Mouse (Mus musculus) CH12.LX (cell line): ENCODE results near the gene BC067074. TPM values are rescaled to one million over a fixed set of nuclear protein-coding genes. Genes with fewer than 3 reads are reported as not detected.
"Not testable (repeated sequence)": the region's sequence is repeated elsewhere in the genome, so short reads cannot be mapped to it uniquely, and the experiment has no call there.

Experiments used
- DNase-seq: peaks from one replicate; pipeline ENCODE4 v3.0.0-alpha.2; 2013; ENCODE audit errors: extremely low read depth
- H3K27ac ChIP-seq: 2 replicates; pipeline ENCODE4 v1.5.1; 2012; ENCODE audit warnings: low read depth, mild to moderate bottlenecking, control low read depth, moderate library complexity; ENCODE audit not compliant: insufficient read depth
- H3K27me3 ChIP-seq: replicated peaks from 2 replicates; pipeline ENCODE3; 2012; ENCODE audit warnings: inconsistent platforms
- H3K36me3 ChIP-seq, 2 experiments: replicated peaks in 1 of 2; 2 replicates each; pipeline versions ENCODE3 to v1.6.1; 2012; ENCODE audit warnings: inconsistent platforms in 1 of 2, low read length in 1 of 2, mild to moderate bottlenecking in 1 of 2, mixed read lengths in 1 of 2, moderate library complexity in 1 of 2; ENCODE audit not compliant: control insufficient read depth in 1 of 2, insufficient read depth in 1 of 2
- H3K4me1 ChIP-seq, 2 experiments: 2 replicates each; pipeline ENCODE4 v1.6.1; 2012; ENCODE audit warnings: inconsistent platforms in 1 of 2, moderate library complexity in 1 of 2; ENCODE audit not compliant: insufficient read depth in 2 of 2, control insufficient read depth in 1 of 2
- H3K4me2 ChIP-seq: 2 replicates; pipeline ENCODE4 v1.6.1; 2012; ENCODE audit warnings: low read depth, mild to moderate bottlenecking, control low read depth; ENCODE audit not compliant: poor library complexity, insufficient read depth, severe bottlenecking
- H3K4me3 ChIP-seq, 3 experiments: fragments of 150-350 bp in 1 of 3; sonication (generic) in 1 of 3; replicated peaks in 1 of 3; 2 replicates each; pipeline versions ENCODE3 to v1.5.1; 2011 to 2012; ENCODE audit warnings: low read depth in 2 of 3, low read length in 2 of 3, mild to moderate bottlenecking in 2 of 3, moderate library complexity in 2 of 3, control low read depth in 1 of 3, improper control_type of control experiment in 1 of 3, inconsistent platforms in 1 of 3, mixed read lengths in 1 of 3; ENCODE audit not compliant: poor library complexity in 1 of 3
- H3K79me2 ChIP-seq: replicated peaks from 2 replicates; pipeline ENCODE4 v1.6.1; 2012; ENCODE audit warnings: mild to moderate bottlenecking, moderate library complexity; ENCODE audit not compliant: control insufficient read depth, poor library complexity, insufficient read depth, severe bottlenecking; ENCODE audit errors: extremely low read depth
- H3K9ac ChIP-seq: 2 replicates; pipeline ENCODE4 v1.6.1; 2012; ENCODE audit warnings: low read depth, mild to moderate bottlenecking, control low read depth, moderate library complexity; ENCODE audit not compliant: insufficient read depth
- H3K9me3 ChIP-seq: replicated peaks from 2 replicates; pipeline ENCODE3; 2012; ENCODE audit warnings: low read length, inconsistent platforms, mixed read lengths
- BHLHE40 ChIP-seq: IDR thresholded peaks from 2 replicates; pipeline ENCODE4 v1.6.1; 2011; ENCODE audit warnings: mild to moderate bottlenecking, low read depth, low read length, improper control_type of control experiment
- CHD1 ChIP-seq: IDR thresholded peaks from 2 replicates; pipeline ENCODE4 v1.6.1; 2012; ENCODE audit warnings: low read depth, low read length, improper control_type of control experiment, inconsistent platforms
- CHD2 ChIP-seq: IDR thresholded peaks from 2 replicates; pipeline ENCODE4 v1.6.1; 2011; ENCODE audit warnings: low read length, improper control_type of control experiment
- CTCF ChIP-seq, 2 experiments: IDR thresholded peaks in 1 of 2; conservative IDR thresholded peaks in 1 of 2; 2 replicates each; pipeline ENCODE4 v1.5.1; 2011 to 2012; ENCODE audit warnings: low read depth in 2 of 2, low read length in 2 of 2, improper control_type of control experiment in 1 of 2, inconsistent platforms in 1 of 2, mild to moderate bottlenecking in 1 of 2, moderate library complexity in 1 of 2
- E2F4 ChIP-seq: IDR thresholded peaks from 2 replicates; pipeline ENCODE4 v1.6.1; 2011; ENCODE audit warnings: low read depth, low read length, improper control_type of control experiment; ENCODE audit not compliant: insufficient replicate concordance
- ELF1 ChIP-seq: IDR thresholded peaks from 2 replicates; pipeline ENCODE4 v1.6.1; 2014; ENCODE audit warnings: low read depth, mild to moderate bottlenecking, inconsistent platforms, low read length, improper control_type of control experiment
- IRF4 ChIP-seq: IDR thresholded peaks from 2 replicates; pipeline ENCODE4 v1.6.1; 2014; ENCODE audit warnings: low read depth, mild to moderate bottlenecking, inconsistent platforms, low read length, improper control_type of control experiment
- MAFK ChIP-seq: IDR thresholded peaks from 2 replicates; pipeline ENCODE4 v1.6.1; 2011; ENCODE audit warnings: low read length, improper control_type of control experiment; ENCODE audit not compliant: insufficient replicate concordance
- MAX ChIP-seq: IDR thresholded peaks from 2 replicates; pipeline ENCODE4 v1.6.1; 2011; ENCODE audit warnings: low read length, improper control_type of control experiment
- MAZ ChIP-seq: IDR thresholded peaks from 2 replicates; pipeline ENCODE4 v1.6.1; 2012; ENCODE audit warnings: low read depth, mild to moderate bottlenecking, inconsistent platforms, low read length, improper control_type of control experiment, moderate library complexity
- MEF2A ChIP-seq: IDR thresholded peaks from 2 replicates; pipeline ENCODE4 v1.6.1; 2014; ENCODE audit warnings: low read depth, mild to moderate bottlenecking, inconsistent platforms, low read length, improper control_type of control experiment, borderline replicate concordance
- MXI1 ChIP-seq: IDR thresholded peaks from 2 replicates; pipeline ENCODE4 v1.6.1; 2011; ENCODE audit warnings: mild to moderate bottlenecking, low read depth, low read length, improper control_type of control experiment
- MYC ChIP-seq: IDR thresholded peaks from 2 replicates; pipeline ENCODE4 v1.6.1; 2011; ENCODE audit warnings: low read depth, mild to moderate bottlenecking, improper control_type of control experiment, low read length
- NRF1 ChIP-seq: IDR thresholded peaks from 2 replicates; pipeline ENCODE4 v1.6.1; 2014; ENCODE audit warnings: low read depth, mild to moderate bottlenecking, inconsistent platforms, low read length, improper control_type of control experiment, moderate library complexity
- POLR2A ChIP-seq: IDR thresholded peaks from 2 replicates; pipeline ENCODE4 v1.6.1; 2011; ENCODE audit warnings: low read depth, mild to moderate bottlenecking, improper control_type of control experiment, low read length
- RAD21 ChIP-seq: IDR thresholded peaks from 2 replicates; pipeline ENCODE4 v1.6.1; 2011; ENCODE audit warnings: low read depth, mild to moderate bottlenecking, low read length, improper control_type of control experiment, moderate library complexity
- RCOR1 ChIP-seq: conservative IDR thresholded peaks from 2 replicates; pipeline ENCODE4 v1.6.1; 2012; ENCODE audit warnings: low read depth, mild to moderate bottlenecking, inconsistent platforms, low read length, improper control_type of control experiment
- TCF12 ChIP-seq: IDR thresholded peaks from 2 replicates; pipeline ENCODE4 v1.6.1; 2014; ENCODE audit warnings: low read depth, mild to moderate bottlenecking, inconsistent platforms, low read length, improper control_type of control experiment
- USF1 ChIP-seq: IDR thresholded peaks from 2 replicates; pipeline ENCODE4 v1.6.1; 2014; ENCODE audit warnings: low read depth, mild to moderate bottlenecking, inconsistent platforms, low read length, improper control_type of control experiment
- USF2 ChIP-seq: conservative IDR thresholded peaks from 2 replicates; pipeline ENCODE4 v1.6.1; 2011; ENCODE audit warnings: low read depth, low read length, improper control_type of control experiment
- ZC3H11A ChIP-seq: IDR thresholded peaks from 2 replicates; pipeline ENCODE4 v1.6.1; 2012; ENCODE audit warnings: low read depth, mild to moderate bottlenecking, inconsistent platforms, low read length, improper control_type of control experiment
- ZKSCAN1 ChIP-seq: IDR thresholded peaks from 2 replicates; pipeline ENCODE4 v1.6.1; 2012; ENCODE audit warnings: low read depth, inconsistent platforms, low read length, improper control_type of control experiment, borderline replicate concordance
- ZNF384 ChIP-seq: IDR thresholded peaks from 2 replicates; pipeline ENCODE4 v1.6.1; 2012; ENCODE audit warnings: low read depth, low read length, improper control_type of control experiment, inconsistent platforms
- dilution Hi-C: fragments of 300-500 bp; cut with MboI; formaldehyde crosslinking; loops from 2 replicates; pipeline ENCODE4 v1.14.3; 2020; ENCODE audit warnings: low sequenced_read_pairs; ENCODE audit not compliant: extremely low pct_unique_long_range_greater_than_20kb, extremely low pct_ligation_motif_present
- in situ Hi-C: fragments of 300-500 bp; cut with MboI; formaldehyde crosslinking; loops from 3 replicates; pipeline ENCODE4 v1.14.3; 2019; ENCODE audit warnings: low sequenced_read_pairs, low pct_ligation_motif_present, low pct_unique_long_range_greater_than_20kb, mixed read lengths
- polyA plus RNA-seq: library from polyadenylated mRNA; unstranded; fragments of >175 nt; gene quantifications from 2 replicates; pipeline ENCODE4 v1.2.1, GENCODE M21; 2012; ENCODE audit warnings: low read depth; ENCODE audit not compliant: insufficient read length
- total RNA-seq, 2 experiments: library from RNA; depleted of rRNA; stranded (reverse); fragments of 300-350 nt in 1 of 2; fragments of >200 nt in 1 of 2; gene quantifications; 2 replicates each; pipeline ENCODE4 v1.2.3; 2012 to 2014

The BC067074 gene
- total RNA-seq (2012; rRNA removed) = not detected in 2 replicates
- total RNA-seq (2014; rRNA removed) = not detected in 2 replicates
- polyA plus RNA-seq = 0.65 and 0.93 TPM in 2 replicates

DNA sequence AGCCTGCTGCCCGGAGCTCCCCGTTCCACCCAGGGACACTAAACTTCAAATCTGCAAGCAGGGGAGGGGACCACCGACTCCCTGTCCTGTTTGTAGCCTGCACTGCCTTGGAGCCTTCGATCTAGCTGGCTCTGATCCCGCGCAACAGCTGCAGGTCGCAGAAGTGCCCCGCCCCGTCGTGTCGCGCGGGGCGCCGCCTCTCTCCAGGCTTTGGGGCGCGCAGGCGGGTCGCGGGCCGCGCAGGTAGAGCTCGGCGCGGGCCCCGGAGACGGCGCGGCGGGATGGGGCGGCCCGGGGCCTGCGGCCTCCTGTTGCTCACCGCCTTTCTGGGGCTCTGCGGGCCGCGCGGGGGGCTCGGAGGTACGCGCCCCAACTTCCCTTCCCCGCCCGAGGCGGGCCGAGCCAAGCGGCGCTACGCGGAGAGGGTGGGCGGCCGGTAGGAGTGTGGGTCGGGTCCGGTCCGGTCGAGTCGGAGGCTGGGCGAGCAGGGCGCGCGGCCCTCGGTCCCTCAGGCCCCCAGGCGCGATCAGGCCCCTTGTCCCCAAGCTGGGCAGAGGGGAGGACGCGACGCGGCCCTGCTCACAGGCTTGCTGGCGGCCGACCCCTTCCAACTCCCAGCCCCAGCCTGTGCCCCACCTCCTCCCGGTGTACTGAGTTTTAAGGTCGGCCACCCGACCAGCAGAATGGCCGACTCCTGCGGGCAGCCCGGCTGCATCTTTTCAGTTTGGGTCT, at the start of gene BC067074:
Gene BC067074 (plus strand): TSS at position 185 of the 732 bp plus-strand sequence.
- no peak within 1 kb of the TSS for H3K9ac ChIP-seq
- no peaks in the 10 kb centered on the region for H3K27me3 ChIP-seq
- no peaks in the 10 kb centered on the region for H3K79me2 ChIP-seq
- peaks cover 7% of the 10 kb centered on the region for H3K9me3 ChIP-seq
- no peaks in the 10 kb centered on the region for H3K36me3 ChIP-seq
- no peak within 1 kb of the TSS for H3K27ac ChIP-seq
- TF ChIP-seq USF2 (no peak), ELF1 (no peak), MEF2A (no peak), MAX (no peak), ZKSCAN1 (no peak), MAFK (no peak), CTCF (conservative IDR thresholded peaks at IDR 0.05 in 1 of 2, IDR thresholded peaks at IDR 0.05 in 1 of 2; ENCODE audit: low read depth in 2 of 2, low read length in 2 of 2) (no peak), E2F4 (no peak), POLR2A (no peak), ZNF384 (no peak), MXI1 (no peak), MYC (no peak), ZC3H11A (no peak), MAZ (no peak), USF1 (no peak), RCOR1 (no peak)
- H3K4me1 ChIP-seq = no peaks in the 10 kb centered on the region
- dilution Hi-C loops (no loop called here), in situ Hi-C loops (no loop called here)
- no peak within 1 kb of the TSS for H3K4me2 ChIP-seq
- no peak within 1 kb of the TSS for H3K4me3 ChIP-seq
- no peak for DNase-seq

- no peak for DNase-seq
- no peak overlapping the region for H3K4me2 ChIP-seq
- H3K79me2 ChIP-seq = no peaks in the 10 kb centered on the region
- no peak overlapping the region for H3K9ac ChIP-seq
- dilution Hi-C loops = no loop called here
- H3K4me1 ChIP-seq = peaks cover 9 to 11% of the 10 kb centered on the region in 2 experiments; a peak in 3 of 4 replicates
- H3K27ac ChIP-seq = no peak overlapping the region
- H3K4me3 ChIP-seq = no peak overlapping the region
- no peaks in the 10 kb centered on the region for H3K27me3 ChIP-seq
- in situ Hi-C loops = no loop called here
- no peaks in the 10 kb centered on the region for H3K9me3 ChIP-seq
- TF ChIP-seq IRF4 (no peak), BHLHE40 (no peak), CTCF (conservative IDR thresholded peaks at IDR 0.05 in 1 of 2, IDR thresholded peaks at IDR 0.05 in 1 of 2; ENCODE audit: low read depth in 2 of 2, low read length in 2 of 2) (no peak), MAX (no peak), CHD1 (no peak), RAD21 (no peak), NRF1 (no peak), TCF12 (no peak), CHD2 (no peak), USF2 (no peak)
- H3K36me3 ChIP-seq = no peaks in the 10 kb centered on the region
Observed at GRCm38 (mm10) chr13:113245025-113245424, 47.9 kb upstream of the BC067074 start.

- H3K4me2 ChIP-seq, H3K4me3 ChIP-seq, H3K4me1 ChIP-seq, H3K27ac ChIP-seq, H3K9ac ChIP-seq, DNase-seq, H3K36me3 ChIP-seq, in situ Hi-C loops, H3K27me3 ChIP-seq, dilution Hi-C loops, H3K79me2 ChIP-seq, H3K9me3 ChIP-seq: not testable (repeated sequence)
Observed at GRCm38 (mm10) chr13:113252580-113252979, 40.4 kb upstream of the BC067074 start.
